In the genomic region with DNA sequence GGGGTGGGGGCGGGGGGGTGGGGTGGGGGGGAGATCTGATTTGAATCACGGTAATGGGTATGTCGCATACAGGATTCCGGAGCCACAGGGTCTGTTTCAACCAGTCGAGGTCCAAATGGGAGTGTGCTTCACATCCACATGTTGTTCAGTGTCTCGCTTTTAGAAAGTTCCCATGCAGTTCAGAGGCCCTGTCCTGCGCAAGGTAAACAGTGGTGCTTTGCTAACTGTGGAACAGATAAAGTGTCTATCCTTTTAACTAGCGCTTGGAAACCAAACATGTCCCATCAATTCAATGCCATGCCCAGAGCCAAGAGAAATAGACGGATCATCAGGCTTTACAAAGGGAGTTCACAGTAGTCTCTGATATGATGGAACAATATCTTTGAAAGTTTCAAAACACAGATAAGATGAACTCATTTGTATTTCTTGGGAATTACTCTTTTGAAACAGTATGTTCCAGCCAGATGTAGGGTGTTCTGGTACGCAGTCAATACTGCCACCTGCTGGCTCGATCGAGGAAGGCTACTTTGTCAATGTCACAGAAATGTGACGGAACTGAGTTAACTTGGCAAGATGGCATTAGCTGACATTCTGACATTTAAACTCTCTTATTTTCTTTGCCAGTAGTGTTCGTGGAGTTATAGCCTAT, we compare ENCODE assay signal across 9 mouse cellular contexts.
DNase-seq lines count a peak whose midpoint lies in the region; ATAC-seq and TF ChIP-seq lines count a peak whose summit lies in the region.
"Had no signal": no experiment of that assay in that cellular context is flagged by ENCODE, and none has a peak within 500 bp of the region (broad histone marks: within the 10 kb centered on the region; RNA-seq: fewer than 3 reads in every experiment).

No protein-coding gene starts in this region.

- TF ChIP-seq POLR2A in kidney, adult 2 months (IDR thresholded peaks at IDR 0.05; ENCODE audit: low read depth, low read length): no peak

- H3K27ac ChIP-seq in kidney, adult 2 months (ENCODE audit: insufficient read depth, low read depth, low read length): no peak overlapping the region
- no peak overlapping the region for H3K27ac ChIP-seq in limb, embryonic 10.5 days
- H3K27ac ChIP-seq in neural tube, embryonic 14.5 days (ENCODE audit: low read depth, low read length): no peak overlapping the region
- H3K27ac ChIP-seq: embryonic facial prominence, embryonic 15.5 days had no signal

- H3K27me3 ChIP-seq in kidney, adult 2 months (replicated peaks; ENCODE audit: control insufficient read depth, insufficient read depth, low read length): no peaks in the 10 kb centered on the region
- H3K27me3 ChIP-seq in limb, embryonic 10.5 days (ENCODE audit: low read depth, poor library complexity, severe bottlenecking): peaks cover 15% of the 10 kb centered on the region; the same call in 1 of the 2 replicates
- H3K27me3 ChIP-seq in neural tube, embryonic 14.5 days (ENCODE audit: control insufficient read depth, insufficient read depth, low read length): no peaks in the 10 kb centered on the region
- H3K27me3 ChIP-seq: embryonic facial prominence, embryonic 15.5 days had no signal

- no peak overlapping the region for H3K4me2 ChIP-seq in neural tube, embryonic 14.5 days (ENCODE audit: low read depth, low read length)
- H3K4me2 ChIP-seq: embryonic facial prominence, embryonic 15.5 days had no signal

- H3K4me3 ChIP-seq in kidney, adult 2 months (ENCODE audit: insufficient read depth, low read depth, low read length): no peak overlapping the region
- H3K4me3 ChIP-seq in limb, embryonic 10.5 days: no peak overlapping the region
- no peak overlapping the region for H3K4me3 ChIP-seq in neural tube, embryonic 14.5 days (ENCODE audit: low read depth, low read length)
- H3K4me3 ChIP-seq: embryonic facial prominence, embryonic 15.5 days had no signal

- 49% methylated on average over 14 of the region's 14 CpGs for WGBS in kidney, adult 2 months
- 56% methylated on average over 14 of the region's 14 CpGs for WGBS in limb, embryonic 10.5 days
- 48% methylated on average over 14 of the region's 14 CpGs for WGBS in neural tube, embryonic 14.5 days

- H3K36me3 ChIP-seq in kidney, adult 2 months (ENCODE audit: control insufficient read depth, insufficient read depth, low read length): no peaks in the 10 kb centered on the region
- H3K36me3 ChIP-seq in limb, embryonic 10.5 days: no peaks in the 10 kb centered on the region
- H3K36me3 ChIP-seq in neural tube, embryonic 14.5 days (ENCODE audit: control insufficient read depth, insufficient read depth, low read length): no peaks in the 10 kb centered on the region
- H3K36me3 ChIP-seq: embryonic facial prominence, embryonic 15.5 days had no signal

- DNase-seq in 416B (ENCODE audit: low read depth): peak; percentile 85
- DNase-seq in ZHBTc4 (ENCODE audit: low read depth, low spot score): peak; percentile 68
- peak; percentile 84 for DNase-seq in embryo, embryonic 10 days (ENCODE audit: low spot score)
- DNase-seq in kidney, adult 2 months: peak; percentile 71
- DNase-seq in limb, embryonic 10.5 days (ENCODE audit: low spot score): peak; percentile 78
- peak; percentile 44 for DNase-seq in testis, postnatal 14 days (ENCODE audit: low spot score)

- peak; percentile 96 for TF ChIP-seq CTCF in kidney, adult 2 months (conservative IDR thresholded peaks at IDR 0.05; ENCODE audit: insufficient read depth, insufficient read length, low read depth, low read length)

- H3K9me3 ChIP-seq in limb, embryonic 10.5 days (replicated peaks): no peaks in the 10 kb centered on the region
- H3K9me3 ChIP-seq in neural tube, embryonic 14.5 days (ENCODE audit: control insufficient read depth, low read length): no peaks in the 10 kb centered on the region
- H3K9me3 ChIP-seq: embryonic facial prominence, embryonic 15.5 days had no signal

- peak; percentile 81 for ATAC-seq in granulocyte monocyte progenitor cell, adult 5-6 weeks (replicated peaks; ENCODE audit: poor library complexity, severe bottlenecking)
- ATAC-seq in neural tube, embryonic 14.5 days (ENCODE audit: low read depth): peak; percentile 75; the same call in 1 of the 2 replicates

- no peaks in the 10 kb centered on the region for H3K4me1 ChIP-seq in kidney, adult 2 months (ENCODE audit: control insufficient read depth, insufficient read depth, low read length)
- no peaks in the 10 kb centered on the region for H3K4me1 ChIP-seq in limb, embryonic 10.5 days
- no peaks in the 10 kb centered on the region for H3K4me1 ChIP-seq in neural tube, embryonic 14.5 days (ENCODE audit: control insufficient read depth, insufficient read depth, low read length)
- H3K4me1 ChIP-seq: embryonic facial prominence, embryonic 15.5 days had no signal

- no peak overlapping the region for H3K9ac ChIP-seq in neural tube, embryonic 14.5 days (replicated peaks; ENCODE audit: low read depth, low read length)
- H3K9ac ChIP-seq: embryonic facial prominence, embryonic 15.5 days had no signal
